Mouse (Mus musculus): Measurements from ENCODE around the gene Gm4952. TPM values are rescaled to one million over a fixed set of nuclear protein-coding genes. Genes with fewer than 3 reads are reported as not detected.
"Not testable (repeated sequence)": the region's sequence is repeated elsewhere in the genome, so short reads cannot be mapped to it uniquely, and the experiment has no call there.

The Gm4952 gene
- total RNA-seq, 2 experiments from 2014 or later, result not detected

DNA sequence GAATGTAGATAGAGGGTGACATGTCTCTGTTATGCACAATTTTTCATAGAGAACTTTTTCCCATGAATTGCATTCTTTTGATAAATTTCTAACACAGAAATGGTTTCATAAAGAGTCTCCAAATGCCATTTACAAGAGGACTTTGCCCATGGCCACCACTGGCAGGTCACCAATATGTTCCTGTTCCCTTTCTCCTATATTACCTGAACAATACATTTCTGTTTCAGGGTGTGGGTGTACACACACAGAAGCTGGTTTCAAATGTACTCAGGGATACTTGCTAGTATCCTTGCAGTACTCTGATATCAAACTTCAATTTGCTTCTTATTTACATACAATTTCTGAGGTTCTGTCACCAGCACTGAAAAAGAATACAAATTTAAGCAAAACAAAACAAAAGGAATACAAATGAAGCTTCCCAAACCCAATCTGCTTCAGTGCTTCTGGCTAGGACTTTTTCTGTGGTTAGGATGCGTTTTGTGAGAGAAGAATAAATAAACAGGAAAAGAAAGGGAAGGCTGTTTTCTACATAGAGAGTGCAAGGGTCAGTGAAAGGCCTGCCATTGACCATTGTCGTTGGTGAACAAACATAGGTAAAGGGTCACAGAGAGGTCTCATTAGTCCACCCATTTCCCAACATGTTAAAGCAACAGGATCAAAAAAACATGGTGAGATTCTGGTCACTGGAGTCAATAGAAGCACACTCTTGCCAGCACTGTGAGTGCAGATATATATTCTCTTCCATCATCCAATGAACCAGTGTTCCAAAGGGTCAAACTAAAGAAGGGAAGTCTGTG lies 1.1 kb downstream of the Gm4952 start:
- DNase-seq, result no peak

DNA sequence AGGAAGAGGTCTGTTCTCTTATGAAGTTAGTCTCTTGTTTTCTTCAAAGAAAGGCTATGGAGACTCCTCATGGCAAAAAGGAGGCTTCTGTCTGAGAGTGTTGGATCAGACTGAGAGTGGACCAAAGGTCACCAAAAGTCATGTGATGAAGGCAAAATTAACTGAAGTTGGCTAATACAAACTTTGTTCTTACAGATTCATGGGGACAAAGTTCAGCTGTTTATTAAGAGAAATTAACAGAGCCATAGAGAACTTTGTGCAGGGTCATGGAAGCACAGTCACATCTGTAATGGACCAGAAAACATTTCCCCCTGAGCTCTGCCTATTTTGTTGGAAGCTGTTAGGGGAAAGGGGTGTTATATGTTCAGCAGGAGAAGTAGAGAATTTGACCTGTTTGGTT lies 8.6 kb downstream of the Gm4952 start:
- no peak for DNase-seq

DNA sequence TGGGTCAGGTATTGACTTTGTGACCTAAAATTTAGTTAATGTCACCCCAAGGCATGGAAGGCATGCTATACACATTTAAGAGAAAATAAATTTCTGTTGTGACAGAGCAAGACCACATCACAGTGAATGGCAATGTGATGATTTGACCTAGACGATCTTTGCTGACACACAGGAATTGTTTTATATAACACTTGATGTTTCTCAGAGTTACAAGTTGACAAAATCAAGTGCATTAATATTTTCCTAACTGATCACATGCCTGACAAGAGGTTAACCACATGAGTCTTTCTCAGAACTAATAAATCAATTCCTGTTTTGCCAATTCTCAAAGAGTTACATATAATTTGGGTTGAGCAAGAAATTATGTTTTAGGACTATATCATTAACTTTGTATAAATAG lies 13.9 kb downstream of the Gm4952 start:
- no peak for DNase-seq

DNA sequence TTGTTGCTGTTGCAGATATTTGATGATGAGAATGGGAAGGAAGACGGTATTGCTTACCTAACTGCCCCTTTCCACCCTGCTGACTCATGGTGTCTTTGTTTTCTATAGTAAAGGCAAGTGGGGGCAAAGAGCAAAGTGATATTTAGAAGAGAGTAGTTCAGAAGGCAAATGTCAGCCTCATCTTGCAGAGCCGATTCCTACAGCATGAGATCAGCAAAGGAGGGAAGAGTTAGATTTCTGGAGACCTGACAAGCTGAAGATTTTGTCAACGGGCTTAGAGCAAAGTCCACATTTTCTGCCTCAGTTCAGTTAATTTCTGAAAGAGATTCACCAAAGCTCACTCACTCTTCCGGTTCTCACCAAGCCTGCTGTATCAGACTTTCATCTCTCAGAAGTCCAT lies 33.4 kb downstream of the Gm4952 start, which contains the start of gene Glyat:
TSS of gene Glyat (plus strand) at position 133 of the 400 bp plus-strand sequence.
- DNase-seq, result no peak

DNA sequence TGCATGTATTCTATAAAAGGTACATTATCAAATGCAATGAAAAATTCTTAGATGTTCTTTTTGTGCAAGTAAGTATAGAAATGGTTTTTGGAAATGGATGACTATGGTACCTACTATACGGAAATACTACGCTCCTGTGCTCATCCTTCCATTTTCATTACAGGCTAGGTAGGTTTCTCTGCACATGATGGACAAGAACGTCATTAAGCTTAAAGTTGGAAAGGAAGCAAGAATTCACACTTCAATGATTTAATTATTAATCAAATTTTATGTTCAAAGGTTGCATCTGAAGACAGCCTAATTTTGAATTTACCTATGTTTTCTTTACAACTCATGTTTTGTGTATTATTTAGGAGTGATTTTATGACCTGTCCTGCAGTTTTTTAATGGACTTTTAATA lies 34.5 kb downstream of the Gm4952 start:
- DNase-seq, result no peak

DNA sequence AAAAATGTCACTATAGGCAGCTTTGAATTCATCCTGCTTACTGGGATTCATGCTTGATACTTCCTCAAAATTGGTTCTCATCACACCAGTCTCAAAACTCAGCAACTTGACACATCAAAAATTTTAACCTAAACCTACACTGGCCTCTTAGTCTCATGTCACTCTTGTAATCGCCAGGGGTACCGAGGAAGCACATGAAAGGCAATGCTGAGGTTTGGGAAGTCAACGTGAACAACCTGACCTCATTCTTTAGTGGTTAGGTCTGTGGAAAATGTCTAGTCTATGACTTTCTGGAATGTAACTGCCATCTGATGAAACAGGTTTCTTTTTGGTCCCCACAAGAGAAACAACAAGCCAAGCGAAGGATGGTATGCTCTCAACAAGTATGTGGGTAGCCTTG lies 35.2 kb downstream of the Gm4952 start:
- no peak for DNase-seq

DNA sequence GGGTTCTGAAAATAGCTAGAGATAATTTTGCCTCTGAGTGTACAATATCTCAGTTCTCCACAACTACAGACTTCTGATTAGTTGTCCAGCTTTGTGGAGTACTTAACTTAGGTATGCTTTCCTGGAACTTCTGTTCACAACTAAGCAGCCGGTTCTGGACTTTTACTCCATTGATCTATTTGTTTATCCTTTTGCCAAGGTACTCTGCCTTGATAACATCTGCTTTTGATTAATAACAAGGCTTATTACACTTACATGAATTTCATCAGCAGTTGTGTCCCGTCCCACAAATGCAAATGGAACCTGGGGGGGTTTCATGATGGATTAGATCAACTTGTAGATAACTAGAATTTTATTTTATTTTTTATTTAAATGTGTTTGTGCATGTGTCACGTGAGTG lies 37.1 kb downstream of the Gm4952 start:
- DNase-seq, result no peak

DNA sequence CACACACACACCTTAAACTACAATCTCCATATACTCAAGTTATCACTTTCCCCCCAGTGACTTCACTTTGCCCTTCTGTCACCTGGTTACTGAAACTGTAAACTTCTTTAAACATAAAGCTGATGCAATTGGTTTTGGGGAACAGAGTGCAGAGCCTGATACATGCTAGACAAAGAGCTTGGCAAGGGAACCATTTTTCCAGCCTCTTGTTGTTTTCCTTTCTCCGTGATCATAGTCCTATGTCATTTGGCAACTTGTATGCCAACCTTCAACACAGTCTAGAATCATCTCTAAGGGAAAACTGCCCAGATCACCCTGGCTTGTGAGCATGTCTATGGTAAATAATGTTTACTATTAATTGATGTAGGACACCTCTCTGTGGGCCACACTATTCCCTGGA lies 38.3 kb downstream of the Gm4952 start:
- DNase-seq, result no peak

DNA sequence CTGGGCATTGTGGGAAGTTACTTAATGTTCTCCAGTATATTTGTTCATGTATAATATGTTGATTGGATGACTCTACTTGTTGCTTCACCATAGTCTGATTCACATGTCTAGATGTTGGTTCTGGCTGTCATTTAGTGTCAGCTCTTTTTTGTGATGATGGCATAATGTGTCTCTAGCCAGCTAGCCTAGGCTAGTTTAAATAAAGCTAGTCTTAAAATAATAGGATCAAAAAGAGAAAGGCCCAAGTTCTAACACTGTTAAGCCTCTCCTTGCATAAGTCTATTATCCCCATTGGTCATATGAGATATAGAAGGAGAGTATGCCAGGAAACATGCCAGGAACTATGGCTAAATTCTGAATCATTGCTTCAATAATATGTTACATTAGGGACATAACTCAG lies 49.7 kb downstream of the Gm4952 start:
- DNase-seq, result no peak

DNA sequence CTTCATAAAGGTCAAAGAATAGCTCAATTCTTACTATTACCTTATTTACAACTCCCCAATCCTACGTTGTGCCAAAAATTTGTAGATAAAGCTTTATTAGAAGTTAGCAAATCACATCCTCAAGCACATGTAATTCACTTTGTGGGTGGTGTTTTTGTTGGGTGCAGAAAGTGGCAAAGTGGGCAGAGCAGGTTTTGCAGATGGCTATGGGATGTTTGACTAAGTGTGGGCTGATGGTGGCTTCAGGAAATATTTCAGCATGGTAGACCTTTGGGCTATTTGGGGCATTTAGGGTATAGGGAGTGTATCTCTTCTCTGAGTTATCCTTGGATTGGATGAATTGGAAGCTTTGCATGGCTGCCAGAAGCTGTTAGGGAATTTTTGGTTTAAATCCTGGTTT lies 66.4 kb downstream of the Gm4952 start:
- DNase-seq, result no peak

DNA sequence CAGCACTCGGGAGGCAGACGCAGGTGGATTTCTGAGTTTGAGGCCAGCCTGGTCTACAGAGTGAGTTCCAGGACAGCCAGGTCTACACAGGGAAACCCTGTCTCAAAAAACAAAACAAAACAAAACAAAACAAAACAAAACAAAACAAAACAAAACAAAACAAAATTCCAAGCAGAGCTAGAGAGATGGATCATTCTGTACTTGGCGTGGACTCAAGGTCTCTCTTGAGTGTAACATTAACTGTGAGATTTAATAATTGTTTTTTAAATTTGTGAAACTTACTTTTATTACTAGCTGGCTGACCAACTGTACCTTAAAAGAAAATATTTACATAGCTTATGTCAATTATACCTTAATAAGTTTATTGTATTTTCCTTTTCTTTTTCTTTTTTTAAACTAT lies 68.8 kb downstream of the Gm4952 start:
- DNase-seq, result not testable (repeated sequence)

DNA sequence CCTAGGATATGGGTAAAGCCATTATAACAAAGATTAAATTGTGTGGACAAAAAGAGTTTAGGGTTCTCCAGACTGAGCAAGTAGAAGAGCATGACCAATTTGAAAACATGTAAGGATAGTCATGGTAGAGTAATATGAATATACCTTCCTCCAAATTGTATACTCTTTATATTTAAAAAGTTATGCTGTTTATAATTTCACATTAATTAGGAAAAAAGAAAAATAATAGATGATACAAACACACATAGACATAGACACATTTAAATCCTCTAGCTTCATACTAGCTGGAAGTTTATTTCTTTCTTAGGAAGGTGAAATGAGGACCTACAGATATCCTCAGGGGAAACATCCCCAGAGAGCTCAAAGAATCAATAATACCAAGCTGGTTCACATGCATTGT lies 70.4 kb downstream of the Gm4952 start, which contains the start of gene Olfr1442:
TSS of gene Olfr1442 (plus strand) at position 301 of the 400 bp plus-strand sequence.
- DNase-seq, result no peak

DNA sequence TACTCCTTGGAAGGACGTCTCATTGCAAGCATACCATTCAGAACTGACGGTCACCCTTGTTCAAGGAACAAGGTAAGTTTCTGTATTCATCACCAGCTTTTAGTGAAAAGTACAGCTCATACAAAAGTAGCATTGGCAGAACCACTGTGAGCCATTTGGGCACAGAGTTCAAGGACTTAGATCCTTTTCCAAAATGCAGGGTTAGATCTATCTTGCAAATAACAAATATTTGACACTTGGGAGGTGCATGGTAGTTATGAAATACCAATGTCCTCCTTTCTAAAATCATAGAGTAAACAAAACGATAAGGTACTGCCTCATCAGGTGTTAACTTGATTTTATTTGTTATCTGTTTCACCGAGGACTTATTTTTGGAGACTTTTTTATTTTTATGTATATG lies 71.3 kb downstream of the Gm4952 start:
- DNase-seq, result no peak

DNA sequence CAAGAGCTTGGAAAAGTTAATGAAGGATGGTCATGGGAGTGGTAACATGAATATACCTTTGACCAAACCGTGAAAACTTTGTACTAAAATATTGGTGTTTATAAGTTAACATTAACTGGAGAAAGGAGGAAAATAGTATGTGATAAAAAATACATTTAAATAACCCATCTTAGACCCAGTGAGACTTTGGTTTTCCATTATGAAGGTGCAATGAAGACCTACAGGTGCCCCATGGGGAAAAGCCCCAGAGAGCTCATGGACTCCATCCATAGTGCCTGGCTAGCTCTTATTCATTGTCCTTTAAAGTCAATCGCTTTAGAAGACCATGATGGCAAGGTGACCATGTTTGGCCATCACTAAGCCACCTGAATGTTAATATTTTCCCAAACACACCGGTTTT lies 78.0 kb downstream of the Gm4952 start, which contains the start of gene Olfr1443:
TSS of gene Olfr1443 (plus strand) at position 301 of the 400 bp plus-strand sequence.
- DNase-seq, result no peak

Other genes starting within 250 kb of the Gm4952 start
- gene Olfr1440, start 212.7 kb upstream of the Gm4952 start, total RNA-seq (2021), result not detected
- not detected for gene Olfr1441, start 182.5 kb upstream of the Gm4952 start, total RNA-seq (2021)
- gene Pfpl, start 172.1 kb upstream of the Gm4952 start, total RNA-seq (2021), result not detected
- gene Mpeg1, start 139.2 kb upstream of the Gm4952 start, total RNA-seq (2021), result 1 to 10 TPM; 6.7 to 7.4 TPM
- 10 to 100 TPM; 33.6 to 36.6 TPM for gene Dtx4, start 98.5 kb upstream of the Gm4952 start, total RNA-seq (2021)
- 1 to 10 TPM; 1.3 to 1.6 TPM for gene Fam111a, start 54.2 kb upstream of the Gm4952 start, total RNA-seq (2021)
- under 1 TPM; 0.17 to 0.28 TPM for gene Glyat, start 33.3 kb downstream of the Gm4952 start, total RNA-seq (2021)
- gene Olfr1442, start 70.5 kb downstream of the Gm4952 start, total RNA-seq (2021), result not detected
- not detected for gene Olfr1443, start 78.1 kb downstream of the Gm4952 start, total RNA-seq (2021)
- not detected for gene Keg1, start 95.8 kb downstream of the Gm4952 start, total RNA-seq (2021)
- gene Cntf, start 165.7 kb downstream of the Gm4952 start, total RNA-seq (2021), result 1 to 10 TPM; 2.9 to 4.1 TPM
- gene Zfp91, start 196.2 kb downstream of the Gm4952 start, total RNA-seq (2021), result 10 to 100 TPM; 96.1 to 96.3 TPM
- 1 to 10 TPM; 1.1 to 2.0 TPM for gene Lpxn, start 196.2 kb downstream of the Gm4952 start, total RNA-seq (2021)
- gene Gm5244, start 246.7 kb downstream of the Gm4952 start, total RNA-seq (2021), result not detected